Mouse (Mus musculus) liver, postnatal 0 days (tissue): ENCODE results near the gene Slc22a14.

Source experiments
- CTCF ChIP-seq: sonication (generic); IDR thresholded peaks from 2 replicates; pipeline ENCODE4 v1.5.1; 2016; ENCODE audit warnings: antibody characterized with exemption, low read depth
- EP300 ChIP-seq: IDR thresholded peaks from 2 replicates; pipeline ENCODE4 v1.6.1; 2016; ENCODE audit warnings: antibody characterized with exemption, low read depth, mild to moderate bottlenecking

GRCm38 (mm10) chr9:119179292-119179691, 186.1 kb downstream of the Slc22a14 start:
- TF ChIP-seq CTCF (no peak), EP300 (no peak)
